Mouse (Mus musculus) frontal cortex, postnatal 25 days (tissue): ENCODE results near the gene 2010005H15Rik.
"Not testable (repeated sequence)": the region's sequence is repeated elsewhere in the genome, so short reads cannot be mapped to it uniquely, and the experiment has no call there.

ENCODE experiments used
- DNase-seq, 2 experiments: peaks; one replicate each; pipeline ENCODE4 v3.0.0; 2022; ENCODE audit warnings: low spot score in 2 of 2

The 2010005H15Rik gene

DNA sequence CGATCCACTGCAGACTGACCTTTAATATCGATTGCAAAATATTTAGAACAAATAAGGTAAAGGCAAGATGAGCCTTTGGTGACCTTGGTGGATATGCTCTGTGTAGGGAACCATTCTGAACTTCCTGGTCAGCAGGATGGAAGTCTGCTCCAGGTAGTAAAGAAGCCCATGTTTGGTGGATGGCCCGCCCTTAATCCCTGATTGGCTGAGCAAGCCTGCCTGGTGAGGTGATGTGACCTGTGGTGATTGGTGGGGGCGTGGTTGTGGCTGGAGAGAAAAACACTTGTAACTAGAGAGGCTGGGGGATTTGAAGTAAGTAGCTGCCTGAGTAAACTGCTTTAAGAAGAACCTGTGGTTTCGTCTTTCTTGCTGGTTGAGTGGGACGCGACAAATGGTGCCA lies at the start of gene 2010005H15Rik:
Gene 2010005H15Rik (plus strand): TSS at position 301 of the 400 bp plus-strand sequence.
- not testable (repeated sequence) for DNase-seq

DNA sequence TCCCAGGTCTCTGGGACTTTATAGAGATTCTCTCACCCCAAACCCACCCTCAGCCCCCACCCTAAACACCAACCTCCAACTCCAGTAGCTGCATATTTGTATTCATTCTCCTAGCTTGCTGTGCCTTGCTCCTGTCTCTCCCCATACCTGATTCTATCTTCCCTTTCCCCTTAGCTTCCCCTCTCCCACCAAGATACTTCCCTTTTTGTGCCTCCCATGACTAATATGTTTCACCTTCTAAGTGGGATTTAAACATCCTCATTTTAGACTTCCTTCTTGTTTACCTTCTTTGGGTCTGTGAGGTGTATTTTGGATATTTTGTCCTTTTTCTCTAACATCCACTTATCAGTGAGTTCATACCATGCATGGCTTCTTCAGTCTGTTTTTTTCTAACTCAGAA lies 45.2 kb upstream of the 2010005H15Rik start:
- no peak for DNase-seq

GRCm38 (mm10) chr16:36179910-36180309 lies 41.4 kb upstream of the 2010005H15Rik start:
- DNase-seq, result no peak

DNA sequence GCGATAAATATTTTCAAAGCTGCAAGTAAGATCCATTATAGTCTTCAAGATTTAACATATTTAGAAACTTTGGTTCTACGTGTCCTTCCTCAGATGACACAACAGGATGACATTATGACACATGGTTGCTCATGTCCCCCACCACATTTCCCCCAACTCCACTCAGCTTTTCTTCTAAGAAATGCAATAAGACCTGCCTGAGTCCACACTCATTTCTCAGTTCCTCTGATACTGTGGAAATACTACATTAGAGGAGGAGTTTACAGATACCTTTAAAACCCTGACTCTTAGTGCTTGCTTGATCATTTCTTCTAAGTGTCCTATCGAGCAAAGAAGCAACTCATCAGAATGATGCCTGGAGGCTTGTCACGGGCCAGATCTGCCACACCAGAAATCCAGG lies 37.4 kb upstream of the 2010005H15Rik start, which contains the start of gene Gm5483:
Gene Gm5483 (plus strand): TSS at position 301 of the 400 bp plus-strand sequence.
- not testable (repeated sequence) for DNase-seq

DNA sequence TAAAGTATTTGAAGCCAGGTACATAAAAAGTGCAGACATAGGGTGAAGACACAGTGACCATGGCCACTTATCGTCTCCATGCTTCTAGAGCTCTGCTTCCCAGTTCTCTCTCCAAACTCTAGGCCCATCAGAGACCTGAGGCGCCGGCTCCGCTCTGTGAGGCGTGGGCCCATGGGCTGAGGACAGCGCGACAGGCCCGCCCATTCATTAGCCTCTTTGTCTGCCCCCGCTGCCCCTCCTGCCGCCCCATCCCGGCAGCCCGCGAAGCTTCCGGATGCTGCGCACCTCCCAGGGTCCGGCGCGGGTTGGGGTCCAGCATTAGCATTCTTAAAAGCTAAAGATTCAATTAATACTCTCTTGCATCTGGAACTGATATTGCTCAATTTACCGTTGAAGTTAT lies 22.0 kb upstream of the 2010005H15Rik start:
- DNase-seq, result no peak

DNA sequence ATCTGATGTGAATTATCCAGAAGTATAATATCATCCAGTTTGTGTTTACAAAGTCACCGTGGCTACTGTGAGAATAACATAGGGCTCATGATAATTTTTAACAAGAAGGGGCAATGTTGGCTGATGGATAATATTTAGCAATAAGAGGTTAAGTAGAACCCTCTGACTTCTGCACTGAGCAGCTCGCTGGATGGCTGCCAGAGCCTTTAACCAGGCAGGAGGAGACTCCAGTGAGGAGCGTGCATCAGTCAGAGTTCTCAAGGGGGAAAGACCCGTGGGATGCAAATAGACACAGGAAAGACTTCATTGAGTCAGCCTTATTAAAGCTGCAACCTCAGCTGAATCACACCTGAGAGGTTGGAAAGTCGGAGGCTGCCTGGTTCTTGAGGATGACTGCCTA lies 17.4 kb upstream of the 2010005H15Rik start:
- no peak for DNase-seq

GRCm38 (mm10) chr16:36205684-36206083 lies 15.6 kb upstream of the 2010005H15Rik start:
- not testable (repeated sequence) for DNase-seq

- DNase-seq, result no peak
Measured at GRCm38 (mm10) chr16:36209967-36210453, 11.3 kb upstream of the 2010005H15Rik start, which contains the start of gene Gm5416. Gm5416 (plus strand) TSS chr16:36210403.

- DNase-seq, result not testable (repeated sequence)
Measured at GRCm38 (mm10) chr16:36260585-36260984, 39.3 kb downstream of the 2010005H15Rik start.

GRCm38 (mm10) chr16:36276796-36277195 lies 55.5 kb downstream of the 2010005H15Rik start, which contains the start of gene Stfa1:
Stfa1 (plus strand) TSS chr16:36276951.
- DNase-seq, result not testable (repeated sequence)

DNA sequence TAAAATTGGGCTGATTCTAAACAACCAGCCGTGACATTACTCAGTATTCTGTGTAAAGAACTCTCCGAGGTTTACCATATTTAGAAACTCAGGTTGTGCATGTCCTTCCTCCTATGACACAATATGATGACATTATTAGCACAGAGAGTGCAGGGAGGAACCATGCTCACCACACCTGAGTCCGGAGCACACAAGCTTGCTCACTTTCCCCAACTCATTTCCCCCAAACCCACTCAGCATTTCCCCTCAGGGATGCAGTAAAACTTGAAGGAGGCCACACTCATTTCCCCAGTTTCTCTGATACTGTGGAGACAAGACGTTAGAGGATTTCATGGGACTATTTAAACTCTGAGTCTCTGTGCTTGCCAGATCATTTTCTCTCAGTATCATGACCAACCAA lies 67.9 kb downstream of the 2010005H15Rik start:
- DNase-seq, result no peak
